Mouse (Mus musculus): Measurements from ENCODE around the gene Evx1. TPM values are rescaled to one million over a fixed set of nuclear protein-coding genes. Genes with fewer than 3 reads are reported as not detected.

The Evx1 gene
- total RNA-seq, 1 experiment, result 0.54 TPM

GRCm38 (mm10) chr6:52268341-52268740 is 45.0 kb upstream of the Evx1 start:
- H3K36me3 ChIP-seq (ENCODE audit: control insufficient read depth, insufficient read depth, low read length, poor library complexity, severe bottlenecking), result no peaks in the 10 kb centered on the region
- in situ Hi-C loops (cut with MboI; ENCODE audit: low sequenced_read_pairs in 2 of 2, unreplicated experiment in 2 of 2), result loop anchor here in 1 of 2 experiments (5.0 to 25.0 kb wide), 2 partner anchors 44 to 1019 kb away; partner anchors contain the start of genes Creb5 and Evx1
- no peak overlapping the region for H3K4me3 ChIP-seq (ENCODE audit: insufficient read depth in 1 of 2, low read depth in 1 of 2, low read length in 2 of 2, poor library complexity in 1 of 2, severe bottlenecking in 1 of 2)
- no peak for DNase-seq (ENCODE audit: low read depth, low spot score)
- H3K27ac ChIP-seq (ENCODE audit: insufficient read depth, low read depth, low read length, poor library complexity, severe bottlenecking), result no peak overlapping the region
- no peaks in the 10 kb centered on the region for H3K9me3 ChIP-seq (ENCODE audit: control insufficient read depth, insufficient read depth, low read depth, low read length)
- no peak for TF ChIP-seq HCFC1 (IDR thresholded peaks at IDR 0.05; ENCODE audit: borderline replicate concordance, insufficient read depth, low read length)
- TF ChIP-seq MAFK (IDR thresholded peaks at IDR 0.05; ENCODE audit: insufficient read depth, low read depth, low read length), result no peak
- TF ChIP-seq CHD2 (IDR thresholded peaks at IDR 0.05; ENCODE audit: low read depth, low read length), result no peak
- TF ChIP-seq ZC3H11A (IDR thresholded peaks at IDR 0.05; ENCODE audit: borderline replicate concordance, low read depth, low read length), result no peak
- TF ChIP-seq ZNF384 (IDR thresholded peaks at IDR 0.05; ENCODE audit: low read depth, low read length), result no peak
- no peaks in the 10 kb centered on the region for H3K4me1 ChIP-seq (ENCODE audit: control insufficient read depth in 2 of 2, insufficient read depth in 2 of 2, low read length in 2 of 2, poor library complexity in 1 of 2)
- H3K9ac ChIP-seq (ENCODE audit: insufficient read depth, low read depth, low read length, poor library complexity, severe bottlenecking), result no peak overlapping the region

- H3K4me1 ChIP-seq (ENCODE audit: control insufficient read depth in 2 of 2, insufficient read depth in 2 of 2, low read length in 2 of 2, poor library complexity in 1 of 2), result no peaks in the 10 kb centered on the region
These were observed 44.5 kb upstream of the Evx1 start for GRCm38 (mm10) chr6:52268756-52269155.

GRCm38 (mm10) chr6:52270494-52271480 is 42.5 kb upstream of the Evx1 start:
- H3K4me1 ChIP-seq (ENCODE audit: control insufficient read depth in 2 of 2, insufficient read depth in 2 of 2, low read length in 2 of 2, poor library complexity in 1 of 2), result 0 out of 4 replicates have a peak, but pooled peaks cover 0 to 2% of the 10 kb centered on the region in 2 experiments
- no peaks in the 10 kb centered on the region for H3K36me3 ChIP-seq (ENCODE audit: control insufficient read depth, insufficient read depth, low read length, poor library complexity, severe bottlenecking)
- in situ Hi-C loops (cut with MboI; ENCODE audit: low sequenced_read_pairs in 2 of 2, unreplicated experiment in 2 of 2), result loop anchor here in 1 of 2 experiments (25.0 kb wide), 1 partner anchor 1017 kb away; the partner anchor contains the start of gene Creb5
- H3K9ac ChIP-seq (ENCODE audit: insufficient read depth, low read depth, low read length, poor library complexity, severe bottlenecking), result no peak overlapping the region
- TF ChIP-seq HCFC1 (IDR thresholded peaks at IDR 0.05; ENCODE audit: borderline replicate concordance, insufficient read depth, low read length) (no peak), CHD2 (IDR thresholded peaks at IDR 0.05; ENCODE audit: low read depth, low read length) (no peak), ZC3H11A (IDR thresholded peaks at IDR 0.05; ENCODE audit: borderline replicate concordance, low read depth, low read length) (no peak), ZNF384 (IDR thresholded peaks at IDR 0.05; ENCODE audit: low read depth, low read length) (no peak), MAFK (IDR thresholded peaks at IDR 0.05; ENCODE audit: insufficient read depth, low read depth, low read length) (no peak)
- H3K27ac ChIP-seq (ENCODE audit: insufficient read depth, low read depth, low read length, poor library complexity, severe bottlenecking), result no peak overlapping the region
- no peak for DNase-seq (ENCODE audit: low read depth, low spot score)
- no peak overlapping the region for H3K4me3 ChIP-seq (ENCODE audit: insufficient read depth in 1 of 2, low read depth in 1 of 2, low read length in 2 of 2, poor library complexity in 1 of 2, severe bottlenecking in 1 of 2)
- H3K9me3 ChIP-seq (ENCODE audit: control insufficient read depth, insufficient read depth, low read depth, low read length), result no peaks in the 10 kb centered on the region

More at GRCm38 (mm10) chr6:52268756-52269155, 44.5 kb upstream of the Evx1 start:
- Histone ChIP-seq H3K9ac (ENCODE audit: insufficient read depth, low read depth, low read length, poor library complexity, severe bottlenecking) (no peak overlapping the region), H3K4me3 (ENCODE audit: insufficient read depth in 1 of 2, low read depth in 1 of 2, low read length in 2 of 2, poor library complexity in 1 of 2, severe bottlenecking in 1 of 2) (no peak overlapping the region), H3K27ac (ENCODE audit: insufficient read depth, low read depth, low read length, poor library complexity, severe bottlenecking) (no peak overlapping the region), H3K9me3 (ENCODE audit: control insufficient read depth, insufficient read depth, low read depth, low read length) (no peaks in the 10 kb centered on the region), H3K36me3 (ENCODE audit: control insufficient read depth, insufficient read depth, low read length, poor library complexity, severe bottlenecking) (no peaks in the 10 kb centered on the region)
- no peak for TF ChIP-seq ZNF384 (IDR thresholded peaks at IDR 0.05; ENCODE audit: low read depth, low read length)
- no peak for DNase-seq (ENCODE audit: low read depth, low spot score)
- in situ Hi-C loops (cut with MboI; ENCODE audit: low sequenced_read_pairs in 2 of 2, unreplicated experiment in 2 of 2), result loop anchor here in 1 of 2 experiments (5.0 to 25.0 kb wide), 2 partner anchors 44 to 1019 kb away; partner anchors contain the start of genes Creb5 and Evx1

- no peak for DNase-seq (ENCODE audit: low read depth, low spot score)
- peak overlapping the region in 1 of 2 experiments; percentile 23; a peak in 2 of 4 replicates for H3K4me3 ChIP-seq (ENCODE audit: insufficient read depth in 1 of 2, low read depth in 1 of 2, low read length in 2 of 2, poor library complexity in 1 of 2, severe bottlenecking in 1 of 2)
- H3K27ac ChIP-seq (ENCODE audit: insufficient read depth, low read depth, low read length, poor library complexity, severe bottlenecking), result no peak overlapping the region
- in situ Hi-C loops (cut with MboI; ENCODE audit: low sequenced_read_pairs in 2 of 2, unreplicated experiment in 2 of 2), result loop anchor here in 1 of 2 experiments (25.0 kb wide), 1 partner anchor 1014 kb away; the partner anchor contains the start of gene Creb5
- no peak for TF ChIP-seq ZNF384 (IDR thresholded peaks at IDR 0.05; ENCODE audit: low read depth, low read length)
- TF ChIP-seq MAFK (IDR thresholded peaks at IDR 0.05; ENCODE audit: insufficient read depth, low read depth, low read length), result no peak
- no peak for TF ChIP-seq HCFC1 (IDR thresholded peaks at IDR 0.05; ENCODE audit: borderline replicate concordance, insufficient read depth, low read length)
- TF ChIP-seq ZC3H11A (IDR thresholded peaks at IDR 0.05; ENCODE audit: borderline replicate concordance, low read depth, low read length), result no peak
- TF ChIP-seq CHD2 (IDR thresholded peaks at IDR 0.05; ENCODE audit: low read depth, low read length), result no peak
- no peaks in the 10 kb centered on the region for H3K36me3 ChIP-seq (ENCODE audit: control insufficient read depth, insufficient read depth, low read length, poor library complexity, severe bottlenecking)
- no peaks in the 10 kb centered on the region for H3K9me3 ChIP-seq (ENCODE audit: control insufficient read depth, insufficient read depth, low read depth, low read length)
- no peak overlapping the region for H3K9ac ChIP-seq (ENCODE audit: insufficient read depth, low read depth, low read length, poor library complexity, severe bottlenecking)
- 0 out of 4 replicates have a peak, but pooled peaks cover 0 to 2% of the 10 kb centered on the region in 2 experiments for H3K4me1 ChIP-seq (ENCODE audit: control insufficient read depth in 2 of 2, insufficient read depth in 2 of 2, low read length in 2 of 2, poor library complexity in 1 of 2)
These were observed 40.3 kb upstream of the Evx1 start for GRCm38 (mm10) chr6:52272766-52273655.
